In the genomic region with DNA sequence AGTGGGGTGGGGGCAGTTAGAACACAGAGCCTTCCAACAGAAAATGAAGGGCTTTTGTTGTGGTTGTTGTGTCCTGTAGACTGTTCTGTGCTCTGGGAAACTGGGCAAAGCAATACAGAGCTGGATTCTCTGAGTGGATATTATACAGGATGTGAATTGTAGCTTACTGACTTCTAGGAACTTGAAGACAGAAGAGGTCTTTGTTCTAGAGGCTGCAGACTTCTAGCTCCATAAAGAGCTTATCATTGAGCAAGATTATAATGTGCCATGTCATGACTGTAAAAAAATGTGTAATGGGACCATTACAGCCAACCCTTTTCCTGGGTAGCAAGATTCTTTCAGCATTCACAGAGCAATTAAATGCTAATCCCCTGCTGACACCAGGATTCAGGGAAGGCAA, we compare ENCODE assay signal across 11 mouse cellular contexts. TPM values are rescaled to one million over a fixed set of nuclear protein-coding genes. Genes with fewer than 3 reads are reported as not detected.
DNase-seq lines count a peak whose midpoint lies in the region; ATAC-seq lines count a peak whose summit lies in the region.
"Had no signal": no experiment of that assay in that cellular context is flagged by ENCODE, and none has a peak within 500 bp of the region (broad histone marks: within the 10 kb centered on the region; RNA-seq: fewer than 3 reads in every experiment).

No protein-coding gene starts in this region.

- no peak overlapping the region for H3K4me3 ChIP-seq in heart, embryonic 14.5 days (ENCODE audit: control insufficient read depth in 1 of 2, insufficient read depth in 1 of 2, low read depth in 1 of 2, low read length in 2 of 2)
- H3K4me3 ChIP-seq in brown adipose tissue, adult 24 weeks (ENCODE audit: insufficient read depth, low read depth, low read length) = no peak overlapping the region
- no peak overlapping the region for H3K4me3 ChIP-seq in limb, embryonic 15.5 days
- H3K4me3 ChIP-seq: neural tube, embryonic 12.5 days had no signal

- H3K36me3 ChIP-seq in heart, embryonic 14.5 days (ENCODE audit: control insufficient read depth, insufficient read depth, low read length) = peaks cover 7% of the 10 kb centered on the region
- peaks cover 8% of the 10 kb centered on the region; the same call in 1 of the 2 replicates for H3K36me3 ChIP-seq in limb, embryonic 15.5 days

- no peaks in the 10 kb centered on the region for H3K27me3 ChIP-seq in heart, embryonic 14.5 days (ENCODE audit: control insufficient read depth, insufficient read depth, low read length)
- H3K27me3 ChIP-seq in limb, embryonic 15.5 days = no peaks in the 10 kb centered on the region
- H3K27me3 ChIP-seq: neural tube, embryonic 12.5 days had no signal

- H3K4me2 ChIP-seq in heart, embryonic 14.5 days (ENCODE audit: low read length) = no peak overlapping the region
- H3K4me2 ChIP-seq in limb, embryonic 15.5 days = no peak overlapping the region
- H3K4me2 ChIP-seq: neural tube, embryonic 12.5 days had no signal

- no peaks in the 10 kb centered on the region for H3K9me3 ChIP-seq in heart, embryonic 14.5 days (ENCODE audit: control insufficient read depth, low read length)
- H3K9me3 ChIP-seq in limb, embryonic 15.5 days = no peaks in the 10 kb centered on the region
- H3K9me3 ChIP-seq: neural tube, embryonic 12.5 days had no signal

- ATAC-seq in heart, embryonic 14.5 days (ENCODE audit: insufficient number of reproducible peaks, insufficient read depth, low FRiP score, low read depth) = no peak
- no peak for ATAC-seq in limb, embryonic 15.5 days (ENCODE audit: insufficient number of reproducible peaks, low FRiP score, low TSS enrichment, low read depth)
- ATAC-seq: inflammation-experienced regulatory T-cells, adult 6 months had no signal

- H3K27ac ChIP-seq in heart, embryonic 14.5 days (replicated peaks in 1 of 2; ENCODE audit: control insufficient read depth in 1 of 2, insufficient read depth in 1 of 2, low read depth in 2 of 2, low read length in 2 of 2) = peak overlapping the region; percentile 27 to 46; a peak in 2 of 4 replicates
- peak overlapping the region; percentile 75 for H3K27ac ChIP-seq in brown adipose tissue, adult 24 weeks (replicated peaks; ENCODE audit: low read depth, low read length)
- peak overlapping the region; percentile 17; the same call in 1 of the 2 replicates for H3K27ac ChIP-seq in limb, embryonic 15.5 days

- no peak overlapping the region for H3K9ac ChIP-seq in heart, embryonic 14.5 days (ENCODE audit: low read length)
- H3K9ac ChIP-seq in limb, embryonic 15.5 days = no peak overlapping the region
- H3K9ac ChIP-seq: neural tube, embryonic 12.5 days had no signal

- DNase-seq in heart, postnatal 4 days = no peak
- peak; percentile 57 for DNase-seq in 3T3-L1 (ENCODE audit: low read depth, low spot score)
- DNase-seq in cerebellum, postnatal 25 days = no peak
- no peak for DNase-seq in spleen, postnatal 4 days (ENCODE audit: low spot score in 2 of 2)
- no peak for DNase-seq in retina, embryonic 14.5 days (ENCODE audit: low spot score)
- DNase-seq: adrenal gland, postnatal 14 days had no signal

- H3K4me1 ChIP-seq in heart, embryonic 14.5 days (ENCODE audit: control insufficient read depth in 2 of 2, insufficient read depth in 2 of 2, low read length in 2 of 2) = peaks cover 4 to 32% of the 10 kb centered on the region in 2 experiments
- peaks cover 13% of the 10 kb centered on the region for H3K4me1 ChIP-seq in brown adipose tissue, adult 24 weeks (ENCODE audit: control insufficient read depth, insufficient read depth, insufficient read length, low read length)
- H3K4me1 ChIP-seq in limb, embryonic 15.5 days = peaks cover 44% of the 10 kb centered on the region

RNA-seq across cellular contexts. Expression of gene Chsy1, which starts 26.9 kb away (rescaled TPM):
- polyA plus RNA-seq in heart, embryonic 14.5 days (2014; fragmentation: Nextera tagmentation; extraction: Ambion mirVana) = 23.4 and 24.0 TPM in 2 replicates
- total RNA-seq in heart, postnatal 4 days (2021) = 10 to 100 TPM; 51.4 to 52.3 TPM
- polyA plus RNA-seq in brown adipose tissue, adult 24 weeks (2012; ENCODE audit: insufficient read depth, insufficient read length, missing spikeins) = 4.8 and 5.5 TPM in 2 replicates
- 16.5 and 19.5 TPM in 2 replicates for polyA plus RNA-seq in limb, embryonic 15.5 days (2015; fragmentation: Nextera tagmentation; extraction: Ambion mirVana)

RNA-seq across cellular contexts. Expression of gene Selenos, which starts 56.7 kb away (rescaled TPM):
- 63.1 and 66.7 TPM in 2 replicates for polyA plus RNA-seq in heart, embryonic 14.5 days (2014; fragmentation: Nextera tagmentation; extraction: Ambion mirVana)
- total RNA-seq in heart, postnatal 4 days (2021) = 10 to 100 TPM; 33.9 to 36.5 TPM
- 45.9 and 48.0 TPM in 2 replicates for polyA plus RNA-seq in brown adipose tissue, adult 24 weeks (2012; ENCODE audit: insufficient read depth, insufficient read length, missing spikeins)
- polyA plus RNA-seq in limb, embryonic 15.5 days (2015; fragmentation: Nextera tagmentation; extraction: Ambion mirVana) = 154 TPM in 2 replicates

Comparison
In these comparisons a context has a peak if more than half of its experiments do, and no peak if none do; other contexts are left out.
1. H3K27ac ChIP-seq: peak in every context shown above with its lines; median percentile 75 in brown adipose tissue, adult 24 weeks; 36 in heart, embryonic 14.5 days; 17 in limb, embryonic 15.5 days.